Mouse (Mus musculus) neural tube, embryonic 12.5 days (tissue): ENCODE measurements around the gene Tcl1b1. TPM values are rescaled to one million over a fixed set of nuclear protein-coding genes. Genes with fewer than 3 reads are reported as not detected.
"Not testable (repeated sequence)": the region's sequence is repeated elsewhere in the genome, so short reads cannot be mapped to it uniquely, and the experiment has no call there.

Experiments
- ATAC-seq: fragments of 200-750 bp; cut with Nextera tagmentation; 2 replicates; pipeline ENCODE4 v1.8.0; 2017; ENCODE audit warnings: low read depth, mild to moderate bottlenecking, moderate TSS enrichment, moderate library complexity; ENCODE audit not compliant: low FRiP score
- H3K27ac ChIP-seq: fragments of 300-500 bp; sonication (generic); 2 replicates; pipeline ENCODE4 v1.5.1; 2016
- H3K27me3 ChIP-seq: fragments of 300-500 bp; sonication (generic); replicated peaks from 2 replicates; pipeline ENCODE4 v1.6.1; 2016; ENCODE audit warnings: mild to moderate bottlenecking
- H3K36me3 ChIP-seq: fragments of 300-500 bp; sonication (generic); 2 replicates; pipeline ENCODE4 v1.6.1; 2016; ENCODE audit warnings: mild to moderate bottlenecking
- H3K4me1 ChIP-seq: fragments of 300-500 bp; sonication (generic); 2 replicates; pipeline ENCODE4 v1.6.1; 2016
- H3K4me2 ChIP-seq: fragments of 300-500 bp; sonication (generic); replicated peaks from 2 replicates; pipeline ENCODE4 v1.6.1; 2016; ENCODE audit warnings: mild to moderate bottlenecking
- H3K4me3 ChIP-seq: fragments of 300-500 bp; sonication (generic); 2 replicates; pipeline ENCODE4 v1.5.1; 2016
- H3K9ac ChIP-seq: fragments of 300-500 bp; sonication (generic); 2 replicates; pipeline ENCODE4 v1.6.1; 2016; ENCODE audit warnings: mild to moderate bottlenecking
- H3K9me3 ChIP-seq: fragments of 300-500 bp; sonication (generic); 2 replicates; pipeline ENCODE4 v1.6.1; 2016; ENCODE audit warnings: mild to moderate bottlenecking
- WGBS: fragments of 180-500 bp; shearing (Covaris S2); methylation state at CpG from one replicate; pipeline ENCODE4 v1.1.7; 2016; 5-methylcytosine and 5-hydroxymethylcytosine counted together
- polyA plus RNA-seq: library from polyadenylated mRNA; unstranded; fragments of >200 nt; fragmentation: Nextera tagmentation; extraction: Ambion mirVana; gene quantifications from 2 replicates; pipeline ENCODE4 v1.2.1, GENCODE M21; 2016

The Tcl1b1 gene
- not detected in 2 replicates for polyA plus RNA-seq

DNA sequence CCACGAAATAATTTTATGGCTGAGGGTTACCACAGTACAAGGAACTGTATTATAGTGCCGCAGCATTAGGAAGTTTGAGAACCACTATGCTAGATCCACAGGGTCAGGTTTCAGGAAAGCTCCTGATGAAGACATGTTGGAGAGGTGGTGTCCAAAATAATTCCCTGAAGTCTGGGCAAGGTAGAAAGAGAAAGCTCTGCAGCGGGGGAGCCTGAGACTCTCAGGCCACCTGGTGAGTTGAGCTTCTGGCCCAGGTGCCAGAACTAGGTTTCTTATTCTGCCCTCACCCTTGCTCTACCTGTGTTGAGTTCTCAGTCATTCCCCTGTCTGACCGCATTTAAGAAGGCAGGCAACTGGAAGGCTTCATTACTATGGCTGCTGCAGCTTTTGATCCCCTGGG, at the start of gene Tcl1b1:
Gene Tcl1b1 (plus strand): TSS at position 301 of the 400 bp plus-strand sequence.
- WGBS, result 82% methylated on average over 4 of the region's 4 CpGs
- H3K36me3 ChIP-seq, result no peaks in the 10 kb centered on the region
- H3K9me3 ChIP-seq, result no peaks in the 10 kb centered on the region

DNA sequence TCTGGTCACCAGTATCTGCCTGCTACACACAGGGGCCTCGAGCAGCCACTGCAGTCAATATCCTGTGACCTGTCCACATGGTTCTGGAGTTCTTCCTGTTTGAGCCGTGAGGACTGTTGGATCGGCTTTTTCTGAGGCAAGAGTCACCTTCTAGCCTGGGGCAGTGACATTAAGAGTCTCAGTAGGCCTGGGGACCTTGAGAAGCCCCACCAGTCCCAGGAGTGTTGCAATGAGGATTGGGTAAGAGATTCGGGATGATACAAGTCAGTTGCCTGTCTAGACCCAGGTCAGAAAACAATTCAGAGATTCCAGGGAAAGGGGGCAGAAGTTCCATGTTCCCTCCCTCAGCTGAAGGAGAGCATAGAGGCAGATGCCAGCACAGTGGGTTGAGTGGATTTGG, 49.7 kb upstream of the Tcl1b1 start:
- 86% methylated on average over 4 of the region's 4 CpGs for WGBS
- Histone ChIP-seq H3K4me3 (no peak overlapping the region), H3K9ac (no peak overlapping the region), H3K27ac (no peak overlapping the region), H3K27me3 (no peaks in the 10 kb centered on the region), H3K9me3 (no peaks in the 10 kb centered on the region), H3K4me1 (0 out of 2 replicates have a peak, but pooled peaks cover 7% of the 10 kb centered on the region), H3K36me3 (no peaks in the 10 kb centered on the region), H3K4me2 (no peak overlapping the region)
- ATAC-seq, result no peak

More for the DNA sequence above, at the start of gene Tcl1b1:
- Histone ChIP-seq H3K4me3 (no peak within 1 kb of the TSS), H3K9ac (no peak within 1 kb of the TSS), H3K27me3 (no peaks in the 10 kb centered on the region), H3K27ac (no peak within 1 kb of the TSS), H3K4me2 (no peak within 1 kb of the TSS), H3K4me1 (no peaks in the 10 kb centered on the region)
- ATAC-seq, result no peak

DNA sequence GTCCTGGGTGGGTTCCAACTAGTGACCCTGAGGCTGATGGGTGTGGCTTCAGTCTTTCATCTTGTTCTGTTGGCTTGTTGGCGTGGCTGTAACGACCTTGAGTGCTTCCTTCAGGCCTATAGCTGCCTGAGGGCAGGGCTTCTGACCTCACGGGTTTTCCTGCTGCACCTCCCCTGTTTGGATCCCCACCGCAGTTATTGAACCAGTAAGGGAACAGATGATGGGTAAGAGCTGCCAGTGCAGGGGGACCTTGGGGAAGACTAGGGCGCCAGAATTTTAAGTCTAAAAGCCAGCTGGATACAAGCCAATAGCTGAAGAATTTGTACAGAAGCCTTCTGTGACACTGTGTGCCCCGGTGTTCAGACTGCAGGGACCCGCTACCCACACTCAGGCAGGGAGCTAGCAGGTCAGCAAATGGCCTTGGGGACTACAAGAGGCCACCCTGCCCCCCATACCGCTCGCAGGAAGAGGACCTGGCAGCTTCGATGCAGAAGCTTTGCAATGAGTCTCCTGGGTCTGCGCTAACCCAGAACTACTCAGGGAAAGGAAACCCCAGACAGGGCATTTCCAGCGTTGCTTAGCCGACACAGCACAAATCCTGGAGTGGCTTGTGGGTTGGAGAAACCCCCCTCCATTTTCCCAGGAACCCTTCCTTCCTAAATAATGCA, 47.0 kb upstream of the Tcl1b1 start:
- Histone ChIP-seq H3K36me3 (no peaks in the 10 kb centered on the region), H3K9me3 (no peaks in the 10 kb centered on the region), H3K4me2 (0 out of 2 replicates have a peak overlapping the region, but pooled peaks have one; percentile 7), H3K27me3 (no peaks in the 10 kb centered on the region), H3K4me3 (no peak overlapping the region), H3K27ac (no peak overlapping the region), H3K4me1 (0 out of 2 replicates have a peak, but pooled peaks cover 7% of the 10 kb centered on the region), H3K9ac (no peak overlapping the region)
- ATAC-seq, result no peak
- whole genome bisulfite sequencing, result 39% methylated on average over 13 of the region's 13 CpGs

DNA sequence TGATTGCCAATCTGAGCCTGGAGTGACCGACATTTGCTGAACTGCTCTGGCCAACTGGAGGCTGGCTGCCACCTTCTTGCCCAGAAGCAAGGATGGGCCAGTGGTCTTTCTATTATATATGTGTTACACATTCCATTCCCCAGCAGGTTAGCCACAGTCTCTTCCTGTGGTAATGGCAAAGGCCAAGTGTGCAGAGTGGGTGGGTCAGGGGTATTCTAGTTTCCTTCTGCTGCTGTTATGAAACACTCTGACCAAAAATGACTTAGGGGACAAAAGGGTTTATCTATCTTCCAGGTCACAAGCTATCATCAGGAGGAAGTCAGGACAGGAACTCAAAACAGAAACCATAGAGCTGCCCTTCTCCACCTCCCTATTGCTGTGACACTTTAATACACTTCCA, 42.8 kb upstream of the Tcl1b1 start:
- no peaks in the 10 kb centered on the region for H3K9me3 ChIP-seq
- no peak overlapping the region for H3K4me2 ChIP-seq
- no peak overlapping the region for H3K4me3 ChIP-seq
- WGBS, result 97% methylated on average over 1 of the region's 1 CpGs
- no peak overlapping the region for H3K27ac ChIP-seq
- 0 out of 2 replicates have a peak, but pooled peaks cover 7% of the 10 kb centered on the region for H3K4me1 ChIP-seq
- no peaks in the 10 kb centered on the region for H3K27me3 ChIP-seq
- ATAC-seq, result no peak
- no peaks in the 10 kb centered on the region for H3K36me3 ChIP-seq
- H3K9ac ChIP-seq, result no peak overlapping the region

DNA sequence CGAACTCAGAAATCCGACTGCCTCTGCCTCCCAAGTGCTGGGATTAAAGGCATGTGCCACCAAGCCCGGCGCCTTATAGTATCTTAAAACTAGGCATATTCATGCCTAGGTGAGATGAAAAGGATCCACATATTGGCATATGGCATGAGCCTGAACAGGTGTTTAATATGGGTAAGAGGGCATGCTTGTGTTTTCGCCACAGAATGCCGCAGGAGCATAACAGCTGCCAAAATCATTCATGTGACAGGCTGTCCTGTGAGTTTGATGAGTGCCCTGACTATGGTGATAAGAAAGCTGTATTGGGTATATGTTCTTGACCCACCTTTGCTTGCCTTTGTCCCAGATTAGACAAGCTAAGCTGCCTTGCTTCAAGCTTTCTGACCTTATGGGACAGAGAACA, 34.1 kb upstream of the Tcl1b1 start:
- ATAC-seq, result no peak
- H3K27ac ChIP-seq, result no peak overlapping the region
- no peaks in the 10 kb centered on the region for H3K36me3 ChIP-seq
- 83% methylated on average over 6 of the region's 6 CpGs for WGBS
- no peak overlapping the region for H3K9ac ChIP-seq
- no peak overlapping the region for H3K4me2 ChIP-seq
- no peaks in the 10 kb centered on the region; the same call in 1 of the 2 replicates for H3K9me3 ChIP-seq
- no peak overlapping the region for H3K4me3 ChIP-seq
- no peaks in the 10 kb centered on the region for H3K4me1 ChIP-seq
- no peaks in the 10 kb centered on the region for H3K27me3 ChIP-seq

DNA sequence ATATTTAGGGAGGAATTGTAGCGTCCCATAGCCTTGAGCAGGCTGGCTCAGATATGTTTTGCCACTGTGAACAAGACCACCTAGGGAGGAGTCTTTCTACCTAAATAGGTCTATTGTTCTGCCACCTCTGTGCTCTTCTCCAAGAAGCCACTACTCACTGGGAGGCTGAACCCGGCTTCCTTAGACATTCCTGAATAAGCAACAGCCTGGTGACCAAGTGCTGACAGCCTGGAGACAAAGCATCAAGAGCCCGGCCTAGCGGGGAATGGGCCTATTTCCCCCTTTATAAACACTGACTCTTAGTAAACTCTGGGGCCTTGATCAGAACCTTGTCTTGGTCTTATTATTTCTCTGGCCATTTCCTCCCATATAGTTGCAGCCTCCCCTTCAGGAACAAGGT, 33.0 kb upstream of the Tcl1b1 start:
- H3K36me3 ChIP-seq, result no peaks in the 10 kb centered on the region
- H3K27ac ChIP-seq, result no peak overlapping the region
- no peak overlapping the region for H3K4me3 ChIP-seq
- no peak overlapping the region for H3K9ac ChIP-seq
- H3K4me2 ChIP-seq, result no peak overlapping the region
- no peak for ATAC-seq
- no peaks in the 10 kb centered on the region; the same call in 1 of the 2 replicates for H3K9me3 ChIP-seq
- H3K27me3 ChIP-seq, result no peaks in the 10 kb centered on the region
- WGBS, result 57% methylated on average over 4 of the region's 4 CpGs
- no peaks in the 10 kb centered on the region for H3K4me1 ChIP-seq

DNA sequence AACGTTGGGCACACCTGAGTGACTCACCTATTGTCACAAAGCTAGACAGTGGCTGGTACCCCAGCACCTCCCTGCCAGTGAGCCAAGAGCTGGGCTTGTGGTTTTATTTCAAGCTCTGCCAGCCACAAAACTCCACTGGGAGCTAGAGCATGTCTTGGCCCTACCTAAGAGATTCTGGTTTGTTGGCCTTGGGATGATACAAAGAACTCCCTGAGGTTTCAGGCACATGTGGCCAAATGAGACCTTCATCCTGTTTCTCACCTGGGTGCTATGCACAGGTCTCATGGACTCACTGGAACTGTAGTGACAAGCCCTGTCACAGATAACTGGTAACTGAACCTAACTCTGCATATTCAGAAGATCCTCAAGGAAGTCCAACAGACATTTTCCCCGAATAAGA, 31.9 kb upstream of the Tcl1b1 start:
- Histone ChIP-seq H3K9ac (no peak overlapping the region), H3K9me3 (no peaks in the 10 kb centered on the region; the same call in 1 of the 2 replicates), H3K27ac (no peak overlapping the region), H3K4me2 (no peak overlapping the region), H3K27me3 (no peaks in the 10 kb centered on the region), H3K4me1 (no peaks in the 10 kb centered on the region), H3K4me3 (no peak overlapping the region), H3K36me3 (no peaks in the 10 kb centered on the region)
- 88% methylated on average over 2 of the region's 2 CpGs for WGBS
- ATAC-seq, result no peak

DNA sequence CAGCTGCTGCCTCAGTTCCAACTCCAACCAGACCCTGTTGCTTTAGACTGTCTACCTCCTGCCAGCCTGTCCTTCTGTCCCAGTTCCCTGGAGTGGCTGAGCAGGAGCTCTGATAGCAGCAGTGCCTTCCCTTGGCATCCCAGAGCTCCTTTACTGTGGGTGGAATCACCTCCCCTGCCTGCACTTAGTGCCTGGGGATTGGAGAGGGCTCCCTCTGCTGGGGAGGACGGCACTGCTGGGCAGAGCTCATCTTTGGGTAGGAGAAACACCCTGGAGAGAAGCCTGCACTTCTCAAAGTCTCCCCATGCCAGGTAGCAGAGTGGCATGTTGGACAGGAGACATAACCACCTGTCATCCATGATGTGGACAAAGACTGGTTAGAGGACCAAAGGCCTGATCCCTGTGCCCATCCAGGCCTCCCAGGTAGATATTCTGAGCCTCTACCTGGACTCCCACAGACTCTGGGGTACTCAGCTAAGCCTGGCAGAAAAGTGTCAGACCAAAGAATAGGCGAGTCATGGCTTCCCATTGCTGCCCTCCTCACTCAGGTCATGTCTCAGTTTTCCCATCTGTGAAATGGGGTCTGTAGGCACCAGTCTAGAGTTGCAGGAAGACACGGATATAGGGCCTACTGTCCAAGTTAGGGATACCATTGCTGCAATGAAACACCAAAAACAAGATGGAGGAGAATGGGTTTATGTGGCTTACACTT, 29.8 kb upstream of the Tcl1b1 start:
- WGBS, result 62% methylated on average over 3 of the region's 3 CpGs
- H3K9ac ChIP-seq, ATAC-seq, H3K9me3 ChIP-seq, H3K4me1 ChIP-seq, H3K27me3 ChIP-seq, H3K27ac ChIP-seq, H3K4me2 ChIP-seq, H3K4me3 ChIP-seq, H3K36me3 ChIP-seq: not testable (repeated sequence)

DNA sequence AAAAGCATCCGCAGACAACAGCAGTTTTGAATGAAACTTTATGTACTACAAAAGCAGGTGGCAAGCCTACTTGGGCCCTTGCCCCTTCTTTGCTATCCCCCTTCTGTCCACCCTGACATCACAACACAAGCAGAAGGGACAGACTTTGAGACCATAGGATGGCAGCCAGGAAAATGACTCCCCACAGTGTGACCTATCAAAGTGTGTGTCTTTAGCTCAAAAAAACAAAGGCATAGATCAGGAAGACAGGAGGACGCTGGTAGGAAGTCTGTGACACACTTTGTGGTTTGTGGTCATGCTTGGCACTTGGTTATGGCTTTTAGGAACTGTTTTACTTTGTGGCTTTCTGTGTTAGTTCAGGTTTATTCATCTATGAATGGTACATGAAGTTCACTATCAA, 25.3 kb upstream of the Tcl1b1 start:
- not testable (repeated sequence) for H3K4me3 ChIP-seq, H3K27me3 ChIP-seq, H3K36me3 ChIP-seq, H3K9ac ChIP-seq, H3K4me1 ChIP-seq, H3K27ac ChIP-seq, H3K9me3 ChIP-seq, H3K4me2 ChIP-seq, ATAC-seq
- WGBS, result 68% methylated on average over 2 of the region's 2 CpGs

DNA sequence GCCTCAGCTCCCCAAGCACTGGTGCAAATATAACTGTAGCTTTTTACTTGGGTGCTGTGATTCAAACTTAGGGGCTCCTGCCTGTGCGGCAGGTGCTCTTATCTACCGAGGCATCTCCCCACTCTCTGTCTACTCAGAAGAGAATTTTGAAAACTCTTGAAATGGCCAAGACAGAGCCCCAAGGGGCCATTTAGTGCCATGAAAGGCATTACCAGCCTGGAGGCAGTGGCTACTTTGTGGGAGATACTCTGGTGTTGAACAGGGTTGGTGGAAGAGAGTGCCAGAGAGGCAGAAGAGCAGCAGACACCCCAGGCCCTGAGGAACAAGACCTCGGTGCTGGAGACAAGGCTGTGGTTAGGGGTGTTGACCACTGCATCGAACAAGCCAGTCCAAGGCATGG, 24.7 kb upstream of the Tcl1b1 start:
- not testable (repeated sequence) for H3K4me1 ChIP-seq, ATAC-seq, H3K36me3 ChIP-seq, H3K27me3 ChIP-seq, H3K27ac ChIP-seq, H3K4me2 ChIP-seq, H3K9ac ChIP-seq, H3K4me3 ChIP-seq, H3K9me3 ChIP-seq
- 85% methylated on average over 4 of the region's 4 CpGs for WGBS

DNA sequence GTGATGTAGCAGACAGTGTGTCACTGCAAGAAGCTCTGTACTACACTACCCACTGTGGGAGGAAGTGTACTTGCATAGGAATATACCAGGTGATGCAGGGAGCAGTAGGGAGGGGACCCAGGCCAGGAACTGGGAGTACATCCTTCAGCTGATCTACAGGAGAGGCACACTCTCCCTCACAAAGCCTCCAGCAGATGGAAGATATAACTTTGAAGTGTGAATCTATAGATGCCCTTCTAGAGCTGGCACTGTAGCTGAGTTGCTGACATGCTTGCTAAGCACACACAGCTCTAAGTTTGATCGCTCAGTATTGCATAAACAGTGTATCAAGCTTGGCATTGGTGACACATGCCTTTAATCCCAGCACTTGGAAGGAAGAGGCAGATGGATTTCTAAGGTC, 21.8 kb upstream of the Tcl1b1 start:
- H3K36me3 ChIP-seq, H3K27ac ChIP-seq, ATAC-seq, H3K27me3 ChIP-seq, H3K4me1 ChIP-seq, H3K4me2 ChIP-seq, H3K4me3 ChIP-seq, H3K9ac ChIP-seq, H3K9me3 ChIP-seq: not testable (repeated sequence)
- WGBS, result 88% methylated on average over 1 of the region's 1 CpGs

DNA sequence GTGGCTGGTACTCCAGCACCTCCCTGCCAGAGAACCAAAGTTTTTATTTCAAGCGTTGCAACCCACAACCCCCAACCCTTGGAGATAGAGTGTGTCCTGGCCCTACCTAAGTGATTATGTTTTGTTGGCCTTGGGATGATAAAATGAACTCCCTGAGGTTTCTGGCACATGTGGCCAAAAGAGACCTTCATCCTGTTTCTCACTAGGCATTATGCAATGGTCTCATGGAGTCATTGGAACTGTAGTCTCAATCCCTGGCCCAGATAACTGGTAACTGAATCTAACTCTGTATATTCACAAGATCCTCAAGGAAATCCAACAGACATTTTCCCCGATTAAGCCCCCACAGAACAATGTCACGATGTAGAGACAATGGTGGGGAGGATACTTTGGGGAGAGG, 16.4 kb upstream of the Tcl1b1 start:
- no peaks in the 10 kb centered on the region for H3K36me3 ChIP-seq
- no peak for ATAC-seq
- no peak overlapping the region for H3K9ac ChIP-seq
- 92% methylated on average over 3 of the region's 3 CpGs for WGBS
- H3K27ac ChIP-seq, result no peak overlapping the region
- H3K4me2 ChIP-seq, result no peak overlapping the region
- H3K27me3 ChIP-seq, result no peaks in the 10 kb centered on the region
- no peak overlapping the region for H3K4me3 ChIP-seq
- H3K9me3 ChIP-seq, result no peaks in the 10 kb centered on the region
- H3K4me1 ChIP-seq, result no peaks in the 10 kb centered on the region

DNA sequence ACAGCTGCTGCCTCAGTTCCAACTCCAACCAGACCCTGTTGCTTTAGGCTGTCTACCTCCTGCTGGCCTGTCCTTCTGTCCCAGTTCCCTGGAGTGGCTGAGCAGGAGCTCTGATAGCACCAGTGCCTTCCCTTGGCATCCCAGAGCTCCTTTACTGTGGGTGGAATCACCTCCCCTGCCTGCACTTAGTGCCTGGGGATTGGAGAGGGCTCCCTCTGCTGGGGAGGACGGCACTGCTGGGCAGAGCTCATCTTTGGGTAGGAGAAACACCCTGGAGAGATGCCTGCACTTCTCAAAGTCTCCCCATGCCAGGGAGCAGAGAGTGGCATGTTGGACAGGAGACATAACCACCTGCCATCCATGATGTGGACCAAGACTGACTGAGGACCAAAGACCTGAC, 14.6 kb upstream of the Tcl1b1 start:
- H3K9me3 ChIP-seq, H3K36me3 ChIP-seq, ATAC-seq, H3K4me2 ChIP-seq, H3K4me1 ChIP-seq, H3K27ac ChIP-seq, H3K9ac ChIP-seq, H3K27me3 ChIP-seq, H3K4me3 ChIP-seq: not testable (repeated sequence)
- WGBS, result 54% methylated on average over 1 of the region's 1 CpGs
